Mouse (Mus musculus) embryo, embryonic 11 days (tissue): ENCODE measurements around the gene Syngr2.

ENCODE experiments used
- DNase-seq: peaks from one replicate; pipeline ENCODE4 v3.0.0-alpha.2; 2015

The Syngr2 gene

DNA sequence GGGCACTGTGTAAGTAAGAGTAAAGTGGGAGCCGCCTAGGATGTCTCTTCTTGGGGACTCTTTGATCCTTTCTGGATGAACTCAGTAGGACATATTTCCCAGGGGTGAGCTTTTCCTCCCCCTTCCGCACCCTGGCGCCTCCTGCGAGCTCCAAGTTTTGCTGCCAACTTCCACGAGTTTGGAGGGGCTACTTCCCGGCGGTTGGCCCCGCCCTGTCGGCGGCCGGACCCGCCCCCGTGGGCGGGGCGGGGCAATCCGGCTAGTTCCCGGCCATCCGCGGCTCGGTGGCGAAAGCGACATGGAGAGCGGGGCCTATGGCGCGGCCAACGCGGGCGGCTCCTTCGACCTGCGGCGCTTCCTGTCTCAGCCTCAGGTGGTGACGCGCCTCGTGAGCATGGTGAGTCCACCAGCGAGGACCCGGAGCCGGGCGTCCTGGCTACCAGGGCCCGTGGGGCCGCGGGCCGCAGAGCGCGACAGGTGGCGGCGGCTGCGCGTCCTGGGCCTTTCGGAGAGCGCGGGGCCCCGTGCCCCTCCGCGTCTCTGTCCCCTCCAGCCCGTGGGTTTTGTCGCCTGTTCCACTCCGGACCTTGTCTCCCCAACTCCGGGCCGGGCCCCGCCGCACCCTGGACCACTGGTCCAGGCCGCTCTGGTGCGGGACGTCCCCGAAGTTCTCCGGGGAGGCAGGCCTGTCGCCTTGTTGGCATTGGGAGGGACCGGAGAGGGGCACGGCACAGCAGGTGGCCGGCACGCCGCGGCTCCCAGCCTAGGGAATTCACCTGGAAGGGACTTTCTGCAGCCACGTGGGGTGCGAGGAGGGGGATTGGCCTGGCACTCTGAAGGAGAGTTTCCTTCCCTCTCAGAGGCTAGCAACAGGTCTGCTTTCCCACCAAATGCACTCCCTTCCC, at the start of gene Syngr2, which contains the start of gene Gm20708:
Gene Syngr2, plus strand, starts transcription at position 262 of the 905 bp plus-strand sequence.
Gene Gm20708, plus strand, starts transcription at position 262 of the 905 bp plus-strand sequence.
- peak; percentile 91 for DNase-seq

- DNase-seq: no peak
These were observed 48.9 kb upstream of the Syngr2 start for GRCm38 (mm10) chr11:117760374-117761119.

DNA sequence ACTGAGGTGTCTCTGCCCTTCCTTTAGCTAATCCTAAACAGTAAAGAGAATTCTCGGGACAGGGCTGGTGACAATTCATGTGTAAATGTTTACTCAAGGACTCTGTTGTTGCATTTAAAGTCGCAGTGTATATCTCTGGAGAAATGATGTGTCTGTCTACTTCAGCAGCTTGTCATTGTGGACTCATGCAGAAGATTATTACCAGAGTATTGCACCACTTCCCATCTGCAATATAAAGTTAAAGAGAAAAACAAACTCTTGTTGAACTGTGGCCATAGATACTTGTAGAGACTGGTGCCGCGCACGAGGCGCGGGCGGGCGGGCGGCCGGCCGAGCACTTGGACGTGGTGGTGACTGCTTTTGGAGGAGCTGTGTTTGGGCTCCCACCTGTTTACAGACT, 47.7 kb upstream of the Syngr2 start:
- DNase-seq: no peak

GRCm38 (mm10) chr11:117762246-117762645, 47.2 kb upstream of the Syngr2 start:
- DNase-seq: no peak

- DNase-seq: no peak
These were observed 45.1 kb upstream of the Syngr2 start for GRCm38 (mm10) chr11:117764319-117764718.

DNA sequence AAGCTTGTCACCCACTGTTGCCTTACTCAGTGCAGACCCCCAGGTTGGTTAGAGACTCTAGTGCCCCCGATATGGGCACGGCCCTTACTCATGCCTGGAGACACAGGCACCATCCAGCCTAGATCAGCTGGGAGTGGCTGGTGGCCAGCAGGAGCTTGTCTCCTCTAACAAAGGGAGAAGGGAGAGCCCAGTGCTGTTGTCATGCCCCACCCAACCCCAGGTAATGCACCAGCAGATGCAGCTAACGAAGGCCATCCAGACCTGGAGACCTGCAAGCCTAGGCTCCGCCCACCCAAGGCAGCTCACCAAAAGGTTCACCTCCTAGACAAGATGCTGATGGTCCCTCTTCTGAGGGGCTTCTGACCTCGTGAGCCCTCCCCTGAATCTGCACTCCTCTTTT, 44.1 kb upstream of the Syngr2 start:
- DNase-seq: no peak

DNA sequence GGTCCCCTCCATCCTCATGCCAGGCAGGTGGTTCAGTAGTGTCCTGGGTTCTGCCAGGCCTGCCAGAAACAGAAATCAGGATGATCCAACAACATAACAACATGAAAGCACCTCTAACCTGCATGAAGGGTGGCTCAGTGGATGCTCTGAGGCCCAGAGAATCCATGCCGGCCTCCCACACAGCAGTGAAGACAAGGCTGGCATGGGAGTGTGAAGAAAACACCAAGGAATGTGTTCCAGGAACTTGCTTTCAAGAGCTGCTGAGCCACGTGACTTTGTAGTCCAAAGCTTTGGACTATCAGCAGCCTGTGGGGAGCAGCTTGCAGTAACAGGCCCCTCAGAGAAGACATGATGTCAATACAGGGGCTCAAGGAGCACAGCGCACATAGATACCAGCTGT, 43.2 kb upstream of the Syngr2 start:
- no peak for DNase-seq

- DNase-seq: no peak
These were observed 40.5 kb upstream of the Syngr2 start for GRCm38 (mm10) chr11:117768725-117769682.

DNA sequence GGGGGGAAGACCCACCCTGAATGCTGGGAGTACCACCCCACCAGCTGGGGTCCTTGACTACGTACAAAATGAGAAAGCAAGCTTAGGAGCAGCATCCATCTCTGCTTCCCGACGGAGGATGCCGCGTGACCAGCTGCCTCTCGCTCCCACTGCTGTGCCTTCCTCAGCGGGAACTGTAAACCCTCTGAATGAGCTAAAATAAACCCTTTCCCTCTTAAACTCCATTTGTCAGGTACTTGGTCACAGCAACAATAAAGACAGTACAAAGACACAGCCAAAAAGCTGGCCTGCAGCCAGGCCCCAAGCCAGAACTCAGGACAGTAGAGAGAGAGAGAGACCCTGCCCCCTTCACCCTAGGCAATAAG, 39.8 kb upstream of the Syngr2 start:
- no peak for DNase-seq

DNA sequence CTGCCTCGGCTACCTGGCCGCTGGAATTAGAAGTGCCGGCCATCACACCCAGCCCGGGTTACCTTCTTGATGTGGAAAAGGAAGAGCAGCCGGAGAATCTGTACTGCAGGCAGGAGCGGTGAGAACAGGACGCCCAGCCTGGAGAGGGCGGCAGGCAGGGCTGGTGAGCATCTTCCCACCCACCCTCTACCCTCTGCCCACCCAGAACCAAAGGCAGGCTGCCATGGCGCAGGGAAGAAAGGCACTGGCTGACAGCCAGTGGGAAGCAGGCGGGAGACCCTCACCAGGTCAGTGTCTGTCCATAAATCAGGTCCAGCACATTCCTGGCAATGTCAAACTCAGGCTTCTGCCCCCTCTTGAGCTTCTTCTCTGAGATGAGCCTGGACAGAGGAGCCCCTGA, 39.1 kb upstream of the Syngr2 start:
- no peak for DNase-seq

GRCm38 (mm10) chr11:117772352-117772751, 37.1 kb upstream of the Syngr2 start:
- no peak for DNase-seq

DNA sequence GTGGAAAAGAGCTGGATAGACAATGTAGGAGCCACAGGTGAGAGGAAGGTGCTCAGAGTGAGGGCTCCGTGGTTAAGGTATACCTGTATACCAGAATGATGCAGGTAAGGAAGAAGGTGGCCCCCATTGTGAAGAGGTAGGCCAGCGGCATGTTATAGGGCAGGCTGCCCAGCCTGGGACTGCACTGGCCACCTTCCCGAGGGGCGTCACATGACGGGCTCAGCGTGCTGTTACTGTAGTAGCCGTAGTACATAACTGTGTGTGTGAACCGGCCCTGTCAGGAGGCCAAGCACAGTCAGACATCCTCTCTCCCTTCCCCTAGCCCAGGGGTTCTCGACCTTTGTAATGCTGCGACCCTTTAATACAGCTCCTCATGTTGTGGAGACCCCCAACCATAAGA, 34.5 kb upstream of the Syngr2 start:
- DNase-seq: no peak

- no peak for DNase-seq
These were observed 33.9 kb upstream of the Syngr2 start for GRCm38 (mm10) chr11:117775540-117775939.

DNA sequence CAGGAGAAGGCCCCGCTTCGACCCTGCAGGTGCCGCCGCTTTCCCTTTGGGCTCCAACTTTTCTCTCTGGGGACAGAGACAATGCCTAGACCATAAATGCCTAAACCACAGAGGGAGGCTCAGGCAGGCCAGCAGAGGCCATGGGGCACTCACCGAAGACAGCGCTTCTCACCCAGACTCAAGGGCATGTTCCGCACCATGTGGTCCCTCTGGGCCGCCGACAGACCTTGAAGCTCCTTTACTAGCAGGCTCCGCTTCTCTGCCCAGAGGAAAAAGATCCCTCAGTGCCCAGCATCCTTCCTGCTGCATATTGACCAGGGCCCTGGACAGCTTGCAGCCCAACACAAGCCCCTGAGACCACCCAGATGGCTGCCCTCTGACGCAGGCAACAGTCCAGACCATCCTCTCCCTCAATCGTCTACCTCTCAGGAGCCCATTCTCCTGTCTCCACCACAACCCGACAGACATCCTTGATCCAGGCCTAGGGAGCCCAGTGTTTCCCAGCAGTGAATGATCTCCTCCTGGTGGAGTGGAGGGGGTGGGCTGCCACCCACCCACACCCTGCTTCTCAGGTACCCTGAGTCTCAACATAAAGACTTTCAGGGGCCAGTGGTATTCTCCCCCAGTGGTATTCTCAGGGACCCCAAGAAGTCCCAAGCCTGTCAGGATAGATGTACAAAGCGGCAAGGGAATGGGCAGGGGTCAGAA, 33.2 kb upstream of the Syngr2 start:
- DNase-seq: no peak

DNA sequence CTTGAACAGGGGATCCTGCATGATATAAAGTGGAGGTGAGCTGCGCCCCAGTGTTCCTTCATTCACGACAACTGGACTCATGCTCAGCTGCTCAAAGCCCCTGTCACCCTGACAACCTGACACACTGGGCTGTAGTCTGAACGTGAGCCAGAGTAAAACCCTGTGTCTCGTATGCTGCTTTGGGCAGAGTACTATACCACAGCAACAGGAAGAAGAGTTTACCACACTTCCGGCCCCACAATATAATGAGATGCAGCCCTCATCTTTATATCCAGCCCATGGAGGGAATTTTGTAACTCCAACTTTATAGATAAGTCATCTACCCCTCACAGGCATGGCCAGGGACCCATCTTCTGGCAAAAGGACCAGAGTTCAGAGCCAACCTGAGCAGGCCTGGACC, 32.4 kb upstream of the Syngr2 start:
- no peak for DNase-seq

GRCm38 (mm10) chr11:117778031-117778430, 31.4 kb upstream of the Syngr2 start:
- DNase-seq: no peak

- DNase-seq: peak; percentile 41
These were observed 30.5 kb upstream of the Syngr2 start for GRCm38 (mm10) chr11:117778851-117779433.

DNA sequence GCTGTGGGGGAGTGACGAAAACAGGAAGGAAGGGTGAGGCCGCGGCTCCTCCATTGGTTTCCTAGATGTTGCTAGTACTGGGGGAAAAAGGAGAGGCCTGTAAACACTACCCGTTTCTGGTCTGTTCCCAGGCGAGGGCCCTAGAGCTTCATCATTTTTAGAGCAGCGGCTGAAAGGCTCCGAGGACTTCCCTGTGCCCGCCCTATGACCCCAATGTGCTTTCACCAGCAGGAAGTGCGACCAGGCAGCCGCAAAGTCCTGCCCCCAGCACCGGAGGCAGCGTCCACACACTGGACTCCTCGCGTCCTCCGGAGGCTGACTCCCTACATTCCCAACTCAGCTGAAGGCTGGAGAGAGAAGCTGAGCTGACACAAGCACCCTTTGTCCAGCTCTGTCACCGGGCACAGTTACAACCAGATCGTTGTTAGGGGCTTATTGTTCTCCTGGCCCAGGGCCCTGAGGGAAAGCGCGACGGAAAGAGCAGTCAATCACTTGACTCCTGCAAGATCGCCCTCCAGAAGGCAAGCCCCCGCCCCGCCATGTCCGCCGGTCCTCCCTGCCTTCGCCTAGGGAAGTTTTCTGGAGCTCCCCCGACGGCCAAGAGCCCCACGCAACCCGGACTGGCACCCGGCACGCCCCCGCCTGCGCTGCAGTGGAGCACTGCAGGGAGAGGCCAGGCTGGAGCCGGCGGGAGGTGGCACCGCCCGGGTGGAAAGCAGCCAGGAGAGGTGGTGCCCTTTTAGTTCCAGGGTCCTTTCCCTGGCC, 29.9 kb upstream of the Syngr2 start:
- DNase-seq: peak; percentile 82

DNA sequence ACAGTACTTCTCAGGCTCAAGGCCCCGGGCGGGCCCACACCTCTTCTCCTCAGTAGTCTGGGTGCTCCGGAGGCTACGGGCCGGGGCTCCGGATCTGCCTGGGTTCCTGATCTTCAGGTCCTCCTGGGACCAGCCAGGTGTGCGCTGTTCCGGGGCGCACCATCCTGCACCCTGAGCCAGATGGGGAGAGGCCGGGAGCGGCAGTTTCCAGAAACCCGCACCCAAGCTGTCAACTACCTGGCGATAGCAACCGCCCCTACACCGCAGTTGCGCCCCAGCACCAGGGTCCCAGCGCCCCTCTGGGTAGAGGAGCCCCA, 29.3 kb upstream of the Syngr2 start:
- no peak for DNase-seq

DNA sequence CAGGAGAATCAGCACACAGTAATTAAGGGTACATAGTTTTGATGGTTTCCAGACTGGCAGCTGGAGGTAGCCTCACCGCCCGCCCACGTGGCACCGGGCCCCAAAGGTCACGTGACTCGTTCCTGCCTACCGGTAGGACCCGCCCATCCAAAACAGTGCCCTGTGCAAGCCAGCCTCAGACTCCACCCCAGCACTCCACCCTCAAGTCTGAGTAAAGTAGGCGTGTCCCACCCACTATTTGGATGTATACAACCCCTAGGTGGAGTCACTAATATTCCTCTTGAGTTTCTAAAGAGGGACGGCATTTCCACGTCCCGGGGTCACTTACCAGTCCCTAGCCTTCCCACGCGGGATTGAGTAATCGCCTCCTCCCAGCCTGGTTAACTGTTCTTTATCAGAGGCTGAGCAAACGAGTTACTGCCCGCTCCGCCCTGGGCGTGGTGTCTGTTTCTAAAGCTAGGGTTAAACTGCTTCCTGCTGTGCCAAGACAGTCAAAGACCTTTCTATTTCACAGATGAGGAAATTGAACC, 28.8 kb upstream of the Syngr2 start:
- DNase-seq: peak; percentile 92
